11 mouse cellular contexts compared by ENCODE assay signal in the genomic region with DNA sequence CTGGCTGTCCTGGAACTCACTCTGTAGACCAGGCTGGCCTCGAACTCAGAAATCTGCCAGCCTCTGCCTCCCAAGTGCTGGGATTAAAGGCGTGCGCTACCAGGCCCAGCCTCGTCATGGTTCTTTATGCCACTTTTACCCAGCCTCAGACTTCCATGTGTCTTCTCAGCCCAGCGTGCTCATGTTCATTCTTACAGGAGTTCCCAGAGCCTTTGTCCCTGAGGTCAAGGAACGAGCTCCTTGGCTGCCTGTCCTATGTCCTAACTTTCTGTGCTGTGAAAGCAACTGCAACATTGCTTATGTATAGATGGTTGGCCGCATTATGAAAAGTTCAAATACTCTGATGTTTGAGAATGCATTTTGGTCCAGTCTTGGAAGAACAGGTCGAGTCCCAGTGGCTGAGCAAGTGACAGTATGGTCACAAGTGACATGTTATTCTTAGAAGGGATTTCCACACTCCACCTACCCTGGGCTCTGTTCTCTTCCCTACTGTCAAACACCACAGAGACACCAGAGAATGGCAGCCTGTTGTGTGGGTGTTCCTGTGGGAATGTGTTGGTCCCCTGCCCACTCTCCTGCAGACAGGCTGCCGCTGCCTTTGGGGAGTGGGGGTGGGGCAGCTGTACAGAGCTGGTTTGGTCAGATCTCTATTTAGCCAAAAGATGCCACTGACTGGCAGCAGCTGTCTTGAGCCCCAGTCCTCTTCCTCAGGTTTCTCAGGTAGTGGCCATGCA.
DNase-seq lines count a peak whose midpoint lies in the region; ATAC-seq and TF ChIP-seq lines count a peak whose summit lies in the region.
"Had no signal": no experiment of that assay in that cellular context is flagged by ENCODE, and none has a peak within 500 bp of the region (broad histone marks: within the 10 kb centered on the region; RNA-seq: fewer than 3 reads in every experiment).

No protein-coding gene starts in this region.

- no peak overlapping the region for H3K4me2 ChIP-seq in heart, embryonic 14.5 days (ENCODE audit: low read length)
- no peak overlapping the region for H3K4me2 ChIP-seq in intestine, embryonic 15.5 days (replicated peaks)
- H3K4me2 ChIP-seq: liver, embryonic 13.5 days had no signal

- no peak for TF ChIP-seq POLR2A in cortical plate, adult 2 months (IDR thresholded peaks at IDR 0.05; ENCODE audit: extremely low read depth, insufficient read depth, low read length)

- no peak overlapping the region for H3K9ac ChIP-seq in heart, embryonic 14.5 days (ENCODE audit: low read length)
- H3K9ac ChIP-seq in intestine, embryonic 15.5 days, result no peak overlapping the region
- H3K9ac ChIP-seq: liver, embryonic 13.5 days had no signal

- 72% methylated on average over 9 of the region's 9 CpGs for WGBS in heart, embryonic 14.5 days
- 79% methylated on average over 9 of the region's 9 CpGs for WGBS in intestine, embryonic 15.5 days

- TF ChIP-seq CTCF in cortical plate, adult 2 months (IDR thresholded peaks at IDR 0.05; ENCODE audit: extremely low read depth, insufficient read depth, low read length), result no peak

- H3K9me3 ChIP-seq in heart, embryonic 14.5 days (ENCODE audit: control insufficient read depth, low read length), result no peaks in the 10 kb centered on the region
- no peaks in the 10 kb centered on the region for H3K9me3 ChIP-seq in intestine, embryonic 15.5 days
- H3K9me3 ChIP-seq: liver, embryonic 13.5 days had no signal

- H3K27ac ChIP-seq in cortical plate, adult 2 months (ENCODE audit: insufficient read depth, low read length), result peak overlapping the region; percentile 76
- H3K27ac ChIP-seq in heart, embryonic 14.5 days (replicated peaks in 1 of 2; ENCODE audit: control insufficient read depth in 1 of 2, insufficient read depth in 1 of 2, low read depth in 2 of 2, low read length in 2 of 2), result peak overlapping the region; percentile 44 to 58; a peak in 3 of 4 replicates
- H3K27ac ChIP-seq in intestine, embryonic 15.5 days, result no peak overlapping the region
- H3K27ac ChIP-seq: liver, embryonic 13.5 days had no signal

- H3K27me3 ChIP-seq in heart, embryonic 14.5 days (ENCODE audit: control insufficient read depth, insufficient read depth, low read length), result no peaks in the 10 kb centered on the region
- no peaks in the 10 kb centered on the region for H3K27me3 ChIP-seq in intestine, embryonic 15.5 days (replicated peaks)
- H3K27me3 ChIP-seq: liver, embryonic 13.5 days; Patski had no signal

- H3K4me3 ChIP-seq in cortical plate, adult 2 months (ENCODE audit: insufficient read depth, low read length), result no peak overlapping the region
- H3K4me3 ChIP-seq in heart, embryonic 14.5 days (ENCODE audit: control insufficient read depth in 1 of 2, insufficient read depth in 1 of 2, low read depth in 1 of 2, low read length in 2 of 2), result no peak overlapping the region
- H3K4me3 ChIP-seq in intestine, embryonic 15.5 days (replicated peaks), result no peak overlapping the region
- H3K4me3 ChIP-seq: liver, embryonic 13.5 days had no signal

- intact Hi-C loops in left cerebral cortex, postnatal 10 days (cut with DNase I), result loop anchor here (5.0 kb wide), 1 partner anchor 215 kb away; no protein-coding TSS in a partner anchor

- peaks cover 22% of the 10 kb centered on the region for H3K4me1 ChIP-seq in cortical plate, adult 2 months (ENCODE audit: control insufficient read depth, insufficient read depth, low read length)
- H3K4me1 ChIP-seq in heart, embryonic 14.5 days (ENCODE audit: control insufficient read depth in 2 of 2, insufficient read depth in 2 of 2, low read length in 2 of 2), result peaks cover 18 to 30% of the 10 kb centered on the region in 2 experiments
- peaks cover 15% of the 10 kb centered on the region for H3K4me1 ChIP-seq in intestine, embryonic 15.5 days (replicated peaks)

- DNase-seq in layer of hippocampus, adult 11-12 months (ENCODE audit: low spot score), result peak; percentile 86
- no peak for DNase-seq in layer of hippocampus, adult 9-10 months (ENCODE audit: low spot score)
- DNase-seq in left cerebral cortex, postnatal 10 days (ENCODE audit: extremely low spot score in 1 of 2, low spot score in 2 of 2), result peak; percentile 75 to 87
- no peak for DNase-seq in kidney, postnatal 14 days
- DNase-seq in urinary bladder, postnatal 36 days (ENCODE audit: low spot score in 2 of 2), result no peak
- DNase-seq: cerebellum, adult 9-11 months; liver, embryonic 13.5 days had no signal

- H3K36me3 ChIP-seq in heart, embryonic 14.5 days (ENCODE audit: control insufficient read depth, insufficient read depth, low read length), result peaks cover 14% of the 10 kb centered on the region
- H3K36me3 ChIP-seq in intestine, embryonic 15.5 days, result no peaks in the 10 kb centered on the region
- H3K36me3 ChIP-seq: liver, embryonic 13.5 days had no signal

- 0 out of 2 replicates have a peak, but pooled peaks have one; percentile 16 for ATAC-seq in heart, embryonic 14.5 days (ENCODE audit: insufficient number of reproducible peaks, insufficient read depth, low FRiP score, low read depth)
- ATAC-seq in intestine, embryonic 15.5 days, result no peak
- ATAC-seq: Patski had no signal

Comparison
In these comparisons a context has a peak if more than half of its experiments do, and no peak if none do; other contexts are left out.
1. DNase-seq: peak in layer of hippocampus, adult 11-12 months (single experiment) and left cerebral cortex, postnatal 10 days (2 of 2); none in layer of hippocampus, adult 9-10 months (single experiment), kidney, postnatal 14 days (single experiment) and urinary bladder, postnatal 36 days (0 of 2).